Mouse (Mus musculus): ENCODE results near the gene Aldh1a1.
"Not testable (repeated sequence)": the region's sequence is repeated elsewhere in the genome, so short reads cannot be mapped to it uniquely, and the experiment has no call there.

Aldh1a1 gene

GRCm38 (mm10) chr19:20492491-20492890 is at the start of gene Aldh1a1:
Gene Aldh1a1, plus strand, starts transcription at chr19:20492715.
- DNase-seq (ENCODE audit: low read depth, low spot score), result no peak

- DNase-seq (ENCODE audit: low read depth, low spot score), result no peak
These were observed 44.7 kb upstream of the Aldh1a1 start for GRCm38 (mm10) chr19:20447807-20448206.

- DNase-seq (ENCODE audit: low read depth, low spot score), result no peak
These were observed 43.0 kb upstream of the Aldh1a1 start for GRCm38 (mm10) chr19:20449546-20449945.

- DNase-seq (ENCODE audit: low read depth, low spot score), result peak; percentile 38
These were observed 41.5 kb upstream of the Aldh1a1 start for GRCm38 (mm10) chr19:20451045-20451444.

GRCm38 (mm10) chr19:20484497-20484896 is 8.0 kb upstream of the Aldh1a1 start:
- DNase-seq (ENCODE audit: low read depth, low spot score), result no peak

- DNase-seq (ENCODE audit: low read depth, low spot score), result no peak
These were observed 565 bp upstream of the Aldh1a1 start for GRCm38 (mm10) chr19:20491950-20492349.

GRCm38 (mm10) chr19:20496476-20496875 is 4.0 kb downstream of the Aldh1a1 start:
- DNase-seq (ENCODE audit: low read depth, low spot score), result no peak

- no peak for DNase-seq (ENCODE audit: low read depth, low spot score)
These were observed 12.8 kb downstream of the Aldh1a1 start for GRCm38 (mm10) chr19:20505359-20505758.

GRCm38 (mm10) chr19:20506936-20507615 is 14.6 kb downstream of the Aldh1a1 start:
- no peak for DNase-seq (ENCODE audit: low read depth, low spot score)

GRCm38 (mm10) chr19:20508609-20509008 is 16.1 kb downstream of the Aldh1a1 start:
- DNase-seq (ENCODE audit: low read depth, low spot score), result no peak

- DNase-seq (ENCODE audit: low read depth, low spot score), result no peak
These were observed 19.5 kb downstream of the Aldh1a1 start for GRCm38 (mm10) chr19:20511971-20512370.

- no peak for DNase-seq (ENCODE audit: low read depth, low spot score)
These were observed 20.7 kb downstream of the Aldh1a1 start for GRCm38 (mm10) chr19:20513181-20513580.

- no peak for DNase-seq (ENCODE audit: low read depth, low spot score)
These were observed 21.3 kb downstream of the Aldh1a1 start for GRCm38 (mm10) chr19:20513688-20514361.

GRCm38 (mm10) chr19:20516481-20516880 is 24.0 kb downstream of the Aldh1a1 start:
- DNase-seq (ENCODE audit: low read depth, low spot score), result no peak

GRCm38 (mm10) chr19:20529156-20529555 is 36.6 kb downstream of the Aldh1a1 start:
- DNase-seq (ENCODE audit: low read depth, low spot score), result not testable (repeated sequence)

GRCm38 (mm10) chr19:20529921-20530696 is 37.6 kb downstream of the Aldh1a1 start:
- no peak for DNase-seq (ENCODE audit: low read depth, low spot score)

GRCm38 (mm10) chr19:20536538-20536937 is 44.0 kb downstream of the Aldh1a1 start:
- peak; percentile 12 for DNase-seq (ENCODE audit: low read depth, low spot score)

GRCm38 (mm10) chr19:20541044-20541443 is 48.5 kb downstream of the Aldh1a1 start:
- DNase-seq (ENCODE audit: low read depth, low spot score), result no peak

GRCm38 (mm10) chr19:20541924-20542323 is 49.4 kb downstream of the Aldh1a1 start:
- DNase-seq (ENCODE audit: low read depth, low spot score), result no peak

- DNase-seq (ENCODE audit: low read depth, low spot score), result no peak
These were observed 51.3 kb downstream of the Aldh1a1 start for GRCm38 (mm10) chr19:20543816-20544215.

- DNase-seq (ENCODE audit: low read depth, low spot score), result no peak
These were observed 52.4 kb downstream of the Aldh1a1 start for GRCm38 (mm10) chr19:20544941-20545340.

GRCm38 (mm10) chr19:20547025-20547424 is 54.5 kb downstream of the Aldh1a1 start:
- DNase-seq (ENCODE audit: low read depth, low spot score), result no peak
